Mouse (Mus musculus) neural tube, embryonic 11.5 days (tissue): Measurements from ENCODE around the gene Ank2. TPM values are rescaled to one million over a fixed set of nuclear protein-coding genes. Genes with fewer than 3 reads are reported as not detected.

ENCODE experiments used
- ATAC-seq: fragments of 200-750 bp; cut with Nextera tagmentation; 2 replicates; pipeline ENCODE4 v1.8.0; 2017; ENCODE audit warnings: moderate number of reproducible peaks, mild to moderate bottlenecking, moderate TSS enrichment, moderate library complexity; ENCODE audit not compliant: insufficient read depth, low FRiP score, low TSS enrichment
- DNase-seq: peaks from one replicate; pipeline ENCODE4 v3.0.0-alpha.2; 2015; ENCODE audit warnings: low spot score
- H3K27ac ChIP-seq: fragments of 300-500 bp; sonication (generic); 2 replicates; pipeline ENCODE4 v1.5.1; 2014; ENCODE audit warnings: low read depth, mild to moderate bottlenecking, low read length
- H3K27me3 ChIP-seq: fragments of 300-500 bp; sonication (generic); 2 replicates; pipeline ENCODE4 v1.6.1; 2014; ENCODE audit warnings: mild to moderate bottlenecking, low read length, mixed read lengths; ENCODE audit not compliant: control insufficient read depth, insufficient read depth
- H3K36me3 ChIP-seq: fragments of 300-500 bp; sonication (generic); 2 replicates; pipeline ENCODE4 v1.6.1; 2014; ENCODE audit warnings: mild to moderate bottlenecking, low read length, moderate library complexity, mixed read lengths; ENCODE audit not compliant: control insufficient read depth, insufficient read depth
- H3K4me1 ChIP-seq: fragments of 300-500 bp; sonication (generic); 2 replicates; pipeline ENCODE4 v1.6.1; 2014; ENCODE audit warnings: low read length, mixed read lengths; ENCODE audit not compliant: control insufficient read depth, insufficient read depth
- H3K4me2 ChIP-seq: fragments of 300-500 bp; sonication (generic); 2 replicates; pipeline ENCODE4 v1.6.1; 2014; ENCODE audit warnings: low read depth, mild to moderate bottlenecking, moderate library complexity
- H3K4me3 ChIP-seq: fragments of 300-500 bp; sonication (generic); 2 replicates; pipeline ENCODE4 v1.5.1; 2014; ENCODE audit warnings: low read depth, low read length
- H3K9ac ChIP-seq: fragments of 300-500 bp; sonication (generic); 2 replicates; pipeline ENCODE4 v1.6.1; 2014; ENCODE audit warnings: mild to moderate bottlenecking, low read length
- H3K9me3 ChIP-seq: fragments of 300-500 bp; sonication (generic); 2 replicates; pipeline ENCODE4 v1.6.1; 2016; ENCODE audit warnings: low read length; ENCODE audit not compliant: control insufficient read depth
- WGBS: fragments of 180-500 bp; shearing (Covaris S2); extraction: QIAGEN DNeasy Blood & Tissue Kit; methylation state at CpG from one replicate; pipeline ENCODE4 v1.1.7; 2014; 5-methylcytosine and 5-hydroxymethylcytosine counted together
- microRNA counts: library from miRNA; unstranded; fragments of <30 nt; microRNA quantifications from one replicate; lab custom pipeline; 2015
- microRNA-seq: library from miRNA; unstranded; fragments of <30 nt; microRNA quantifications from one replicate; pipeline ENCODE4, GENCODE M21; 2016
- polyA plus RNA-seq: library from polyadenylated mRNA; unstranded; fragments of >200 nt; fragmentation: Nextera tagmentation; extraction: Ambion mirVana; gene quantifications from 2 replicates; pipeline ENCODE4 v1.2.1, GENCODE M21; 2014

Gene Ank2
- polyA plus RNA-seq, 1 experiment from 2014 or later, result 64.8 TPM

GRCm38 (mm10) chr3:126916381-126916780, 582.8 kb downstream of the Ank2 start:
- no peak overlapping the region for H3K4me2 ChIP-seq
- no peaks in the 10 kb centered on the region for H3K9me3 ChIP-seq
- H3K27me3 ChIP-seq, result no peaks in the 10 kb centered on the region
- no peaks in the 10 kb centered on the region for H3K36me3 ChIP-seq
- H3K4me1 ChIP-seq, result no peaks in the 10 kb centered on the region
- H3K27ac ChIP-seq, result no peak overlapping the region
- ATAC-seq (peak; percentile 46; the same call in 1 of the 2 replicates), DNase-seq (no peak)
- H3K4me3 ChIP-seq, result no peak overlapping the region
- no peak overlapping the region for H3K9ac ChIP-seq

GRCm38 (mm10) chr3:126903543-126903942, 595.6 kb downstream of the Ank2 start:
- no peak overlapping the region for H3K4me3 ChIP-seq
- ATAC-seq, result peak; percentile 63; the same call in 1 of the 2 replicates
- no peak overlapping the region for H3K9ac ChIP-seq
- no peaks in the 10 kb centered on the region for H3K9me3 ChIP-seq
- no peak overlapping the region for H3K27ac ChIP-seq
- peak; percentile 53 for DNase-seq
- H3K4me2 ChIP-seq, result no peak overlapping the region
- H3K4me1 ChIP-seq, result no peaks in the 10 kb centered on the region
- H3K27me3 ChIP-seq, result no peaks in the 10 kb centered on the region
- no peaks in the 10 kb centered on the region for H3K36me3 ChIP-seq
- WGBS, result 14% methylated on average over 3 of the region's 3 CpGs

- 43% methylated on average over 4 of the region's 4 CpGs for WGBS
Measured at GRCm38 (mm10) chr3:126886644-126887043, 612.5 kb downstream of the Ank2 start.

GRCm38 (mm10) chr3:126886090-126886489, 613.1 kb downstream of the Ank2 start:
- ATAC-seq (no peak), DNase-seq (no peak)
- Histone ChIP-seq H3K4me1 (no peaks in the 10 kb centered on the region), H3K36me3 (no peaks in the 10 kb centered on the region), H3K4me2 (no peak overlapping the region), H3K27me3 (no peaks in the 10 kb centered on the region), H3K27ac (no peak overlapping the region), H3K4me3 (no peak overlapping the region), H3K9ac (no peak overlapping the region), H3K9me3 (no peaks in the 10 kb centered on the region)
- WGBS, result 69% methylated on average over 4 of the region's 4 CpGs

More at GRCm38 (mm10) chr3:126886644-126887043, 612.5 kb downstream of the Ank2 start:
- no peaks in the 10 kb centered on the region for H3K27me3 ChIP-seq
- no peaks in the 10 kb centered on the region for H3K36me3 ChIP-seq
- no peak overlapping the region for H3K27ac ChIP-seq
- H3K9me3 ChIP-seq, result no peaks in the 10 kb centered on the region
- ATAC-seq (peak; percentile 43; the same call in 1 of the 2 replicates), DNase-seq (no peak)
- no peak overlapping the region for H3K4me2 ChIP-seq
- H3K9ac ChIP-seq, result no peak overlapping the region
- no peak overlapping the region for H3K4me3 ChIP-seq
- no peaks in the 10 kb centered on the region for H3K4me1 ChIP-seq

- Histone ChIP-seq H3K27ac (no peak overlapping the region), H3K9me3 (no peaks in the 10 kb centered on the region), H3K36me3 (no peaks in the 10 kb centered on the region), H3K9ac (no peak overlapping the region), H3K27me3 (no peaks in the 10 kb centered on the region), H3K4me1 (no peaks in the 10 kb centered on the region), H3K4me2 (no peak overlapping the region), H3K4me3 (no peak overlapping the region)
- ATAC-seq (no peak), DNase-seq (no peak)
- WGBS, result 54% methylated on average over 1 of the region's 1 CpGs
Measured at GRCm38 (mm10) chr3:126878233-126878632, 620.9 kb downstream of the Ank2 start.

MicroRNAs within 50 kb of the gene (microRNA counts, 519-probe panel; counts per million panel counts)
- 171 counts per million, percentile 57 among the panel's probes with 10 or more counts for microRNA mmu-miR-302a (lab: Ali Mortazavi, UCI)
- microRNA mmu-miR-302b (lab: Ali Mortazavi, UCI), result 171 counts per million, percentile 57 among the panel's probes with 10 or more counts
- microRNA mmu-miR-302c (lab: Ali Mortazavi, UCI), result 171 counts per million, percentile 57 among the panel's probes with 10 or more counts
- microRNA mmu-miR-302d (lab: Ali Mortazavi, UCI), result 3,512 counts per million, percentile 69 among the panel's probes with 10 or more counts
- microRNA mmu-miR-367 (lab: Ali Mortazavi, UCI), result 2,173 counts per million, percentile 59 among the panel's probes with 10 or more counts

Small RNA genes within 50 kb of the gene (microRNA-seq; reads per million reads assigned to microRNA genes)
- gene Gm44494 (not detected), gene Mir302a (671 reads per million, percentile 73 among the genes with 10 or more reads in this experiment), gene Mir302b (427 reads per million, percentile 68 among the genes with 10 or more reads in this experiment), gene Mir302c (82.8 reads per million, percentile 48 among the genes with 10 or more reads in this experiment), gene Mir302d (572 reads per million, percentile 71 among the genes with 10 or more reads in this experiment), gene Mir367 (not detected)

Other genes starting within 250 kb of the Ank2 start
- 64.4 and 78.3 TPM in 2 replicates for gene Larp7, start 54.0 kb upstream of the Ank2 start, polyA plus RNA-seq
- gene Zgrf1, start 54.1 kb upstream of the Ank2 start, polyA plus RNA-seq, result 9.7 TPM in 2 replicates
- 38.8 and 41.2 TPM in 2 replicates for gene Neurog2, start 133.8 kb upstream of the Ank2 start, polyA plus RNA-seq